Mouse (Mus musculus) forebrain, embryonic 13.5 days (tissue): ENCODE measurements around the gene Gm9817. TPM values are rescaled to one million over a fixed set of nuclear protein-coding genes. Genes with fewer than 3 reads are reported as not detected.
"Not testable (repeated sequence)": the region's sequence is repeated elsewhere in the genome, so short reads cannot be mapped to it uniquely, and the experiment has no call there.

Experiments
- ATAC-seq: fragments of 200-750 bp; cut with Nextera tagmentation; 2 replicates; pipeline ENCODE4 v1.8.0; 2017
- H3K27ac ChIP-seq: fragments of 300-500 bp; sonication (generic); 2 replicates; pipeline ENCODE4 v1.5.1; 2015; ENCODE audit warnings: inconsistent platforms, mild to moderate bottlenecking, moderate library complexity
- H3K27me3 ChIP-seq: fragments of 300-500 bp; sonication (generic); 2 replicates; pipeline ENCODE4 v1.6.1; 2015; ENCODE audit warnings: mild to moderate bottlenecking, inconsistent platforms
- H3K36me3 ChIP-seq: fragments of 300-500 bp; sonication (generic); 2 replicates; pipeline ENCODE4 v1.6.1; 2015; ENCODE audit warnings: mild to moderate bottlenecking, inconsistent platforms; ENCODE audit not compliant: poor library complexity, severe bottlenecking
- H3K4me1 ChIP-seq: fragments of 300-500 bp; sonication (generic); 2 replicates; pipeline ENCODE4 v1.6.1; 2015; ENCODE audit warnings: inconsistent platforms
- H3K4me2 ChIP-seq: fragments of 300-500 bp; sonication (generic); 2 replicates; pipeline ENCODE4 v1.6.1; 2015; ENCODE audit warnings: inconsistent platforms, mild to moderate bottlenecking, moderate library complexity
- H3K4me3 ChIP-seq: fragments of 300-500 bp; sonication (generic); 2 replicates; pipeline ENCODE4 v1.5.1; 2015; ENCODE audit warnings: mild to moderate bottlenecking, inconsistent platforms
- H3K9ac ChIP-seq: fragments of 300-500 bp; sonication (generic); 2 replicates; pipeline ENCODE4 v1.6.1; 2015; ENCODE audit warnings: mild to moderate bottlenecking, inconsistent platforms
- H3K9me3 ChIP-seq: fragments of 300-500 bp; sonication (generic); replicated peaks from 2 replicates; pipeline ENCODE4 v1.6.1; 2016; ENCODE audit warnings: inconsistent platforms
- WGBS: fragments of 180-500 bp; shearing (Covaris S2); methylation state at CpG from one replicate; pipeline ENCODE4 v1.1.7; 2015; 5-methylcytosine and 5-hydroxymethylcytosine counted together
- polyA plus RNA-seq: library from polyadenylated mRNA; unstranded; fragments of >200 nt; fragmentation: Nextera tagmentation; extraction: Ambion mirVana; gene quantifications from 2 replicates; pipeline ENCODE4 v1.2.1, GENCODE M21; 2015

Gm9817 gene
- polyA plus RNA-seq: not detected in 2 replicates

GRCm38 (mm10) chr13:45078392-45078791 lies at the start of gene Gm9817:
Gm9817 (plus strand) TSS chr13:45078692.
- H3K4me2 ChIP-seq, H3K9me3 ChIP-seq, H3K27me3 ChIP-seq, H3K4me1 ChIP-seq, H3K9ac ChIP-seq, H3K36me3 ChIP-seq, H3K4me3 ChIP-seq, H3K27ac ChIP-seq, ATAC-seq: not testable (repeated sequence)
- 55% methylated on average over 16 of the region's 16 CpGs for WGBS

DNA sequence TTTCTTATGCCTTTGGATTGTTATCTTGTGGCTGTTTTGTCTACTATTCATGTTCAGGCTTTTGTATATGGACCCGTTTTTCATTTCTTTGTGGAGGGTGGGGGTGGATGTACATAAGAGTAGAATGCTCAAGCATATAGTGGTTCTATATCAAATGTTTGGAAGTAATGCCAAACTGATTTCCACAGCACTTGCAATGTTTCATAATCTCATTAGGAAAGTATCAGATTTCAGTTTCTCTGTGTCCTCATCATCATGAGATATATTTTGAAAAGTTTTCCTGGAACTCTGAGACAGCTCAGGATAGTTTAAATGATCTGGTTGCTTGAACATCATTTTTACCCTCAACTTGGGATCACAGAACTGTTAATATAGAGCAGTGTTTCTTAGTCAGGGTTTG lies 48.7 kb upstream of the Gm9817 start:
- H3K9ac ChIP-seq: no peak overlapping the region
- no peak overlapping the region for H3K4me2 ChIP-seq
- H3K27me3 ChIP-seq: no peaks in the 10 kb centered on the region
- no peaks in the 10 kb centered on the region for H3K9me3 ChIP-seq
- H3K36me3 ChIP-seq: no peaks in the 10 kb centered on the region
- 83% methylated on average over 1 of the region's 1 CpGs for WGBS
- no peak for ATAC-seq
- H3K4me3 ChIP-seq: no peak overlapping the region
- no peaks in the 10 kb centered on the region for H3K4me1 ChIP-seq
- H3K27ac ChIP-seq: no peak overlapping the region

- H3K9me3 ChIP-seq: no peaks in the 10 kb centered on the region
- no peak overlapping the region for H3K4me2 ChIP-seq
- H3K4me1 ChIP-seq: no peaks in the 10 kb centered on the region
- no peaks in the 10 kb centered on the region for H3K36me3 ChIP-seq
- H3K27me3 ChIP-seq: no peaks in the 10 kb centered on the region
- H3K4me3 ChIP-seq: no peak overlapping the region
- H3K27ac ChIP-seq: no peak overlapping the region
- WGBS: 14% methylated on average over 12 of the region's 12 CpGs
- ATAC-seq: 0 out of 2 replicates have a peak, but pooled peaks have one; percentile 43
- no peak overlapping the region for H3K9ac ChIP-seq
These were observed 47.7 kb upstream of the Gm9817 start for GRCm38 (mm10) chr13:45030830-45031229.

DNA sequence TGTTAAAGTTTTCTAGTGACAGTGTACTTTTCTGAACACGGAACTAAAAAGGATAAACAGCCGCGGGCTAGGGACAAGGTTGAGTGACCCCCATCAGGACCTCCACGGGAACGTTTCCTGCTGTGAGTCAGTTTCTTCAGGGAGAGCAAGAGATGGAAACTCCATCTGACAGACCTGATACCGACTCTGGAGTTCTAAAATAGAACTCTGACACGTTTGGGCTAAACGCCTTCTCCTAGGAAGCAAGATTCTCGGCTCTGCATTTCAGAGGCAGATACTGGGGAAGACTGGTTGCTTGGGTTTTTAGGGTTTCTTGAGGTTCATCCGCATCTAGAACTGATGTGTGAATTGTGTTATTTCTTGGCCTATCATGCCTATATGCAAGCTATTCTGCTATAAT lies 47.2 kb upstream of the Gm9817 start:
- Histone ChIP-seq H3K27ac (no peak overlapping the region), H3K4me3 (no peak overlapping the region), H3K9me3 (no peaks in the 10 kb centered on the region), H3K9ac (no peak overlapping the region), H3K27me3 (no peaks in the 10 kb centered on the region), H3K4me2 (no peak overlapping the region), H3K36me3 (no peaks in the 10 kb centered on the region), H3K4me1 (no peaks in the 10 kb centered on the region)
- ATAC-seq: no peak
- 82% methylated on average over 10 of the region's 10 CpGs for WGBS

DNA sequence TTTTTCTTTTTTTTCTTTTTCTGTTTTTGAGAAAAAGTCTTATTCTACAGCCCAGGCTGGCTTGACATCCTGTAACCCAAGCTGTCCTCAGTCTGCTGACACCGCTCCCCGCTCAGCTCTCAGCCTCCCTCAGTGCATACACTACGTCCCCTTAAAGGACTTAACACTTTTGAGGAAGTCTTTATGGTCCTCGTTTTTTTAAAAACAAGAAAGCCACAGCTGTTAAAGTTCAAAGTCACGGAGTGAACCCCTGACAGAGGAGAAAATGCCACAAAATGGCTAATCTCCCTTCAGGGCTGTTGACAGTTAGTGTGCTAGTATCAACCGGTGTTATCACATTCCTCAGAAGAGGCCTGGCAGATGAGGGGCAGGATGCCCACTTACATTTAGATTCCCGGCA lies 46.7 kb upstream of the Gm9817 start:
- Histone ChIP-seq H3K9me3 (no peaks in the 10 kb centered on the region), H3K27me3 (no peaks in the 10 kb centered on the region), H3K36me3 (no peaks in the 10 kb centered on the region), H3K4me3 (no peak overlapping the region), H3K4me2 (no peak overlapping the region), H3K27ac (no peak overlapping the region), H3K9ac (no peak overlapping the region), H3K4me1 (no peaks in the 10 kb centered on the region)
- WGBS: 81% methylated on average over 7 of the region's 7 CpGs
- ATAC-seq: no peak

DNA sequence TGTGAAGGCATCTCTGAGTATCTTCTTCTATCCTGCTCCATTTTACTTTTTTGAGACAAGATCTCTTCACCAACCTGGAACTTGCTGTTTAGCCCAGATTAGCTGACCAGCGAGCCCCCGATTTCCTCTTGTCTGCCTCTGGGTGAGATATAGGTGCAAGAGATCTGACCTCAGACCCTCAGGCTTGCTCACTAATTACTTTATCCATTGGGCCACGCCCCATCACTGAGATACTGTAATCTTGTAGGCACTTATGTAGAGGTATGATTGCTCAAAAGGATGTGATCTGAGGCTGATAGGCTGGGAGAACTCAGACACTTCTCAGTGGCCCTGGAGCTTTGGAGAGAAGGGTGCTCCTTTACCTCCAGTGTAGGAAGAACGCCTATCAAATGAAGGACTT lies 46.0 kb upstream of the Gm9817 start:
- Histone ChIP-seq H3K4me2 (no peak overlapping the region), H3K4me3 (no peak overlapping the region), H3K9me3 (no peaks in the 10 kb centered on the region), H3K27me3 (no peaks in the 10 kb centered on the region), H3K27ac (no peak overlapping the region), H3K36me3 (no peaks in the 10 kb centered on the region), H3K9ac (no peak overlapping the region), H3K4me1 (no peaks in the 10 kb centered on the region)
- ATAC-seq: no peak
- 81% methylated on average over 4 of the region's 4 CpGs for WGBS

- Histone ChIP-seq H3K36me3 (no peaks in the 10 kb centered on the region), H3K4me1 (no peaks in the 10 kb centered on the region), H3K4me2 (no peak overlapping the region), H3K27me3 (no peaks in the 10 kb centered on the region), H3K9me3 (no peaks in the 10 kb centered on the region), H3K27ac (no peak overlapping the region), H3K9ac (no peak overlapping the region), H3K4me3 (no peak overlapping the region)
- no peak for ATAC-seq
- WGBS: 87% methylated on average over 10 of the region's 10 CpGs
These were observed 45.1 kb upstream of the Gm9817 start for GRCm38 (mm10) chr13:45033360-45033759.

GRCm38 (mm10) chr13:45034759-45035158 lies 43.7 kb upstream of the Gm9817 start:
- ATAC-seq: no peak
- no peaks in the 10 kb centered on the region for H3K9me3 ChIP-seq
- H3K27me3 ChIP-seq: no peaks in the 10 kb centered on the region
- H3K4me2 ChIP-seq: no peak overlapping the region
- H3K9ac ChIP-seq: no peak overlapping the region
- no peak overlapping the region for H3K4me3 ChIP-seq
- no peak overlapping the region for H3K27ac ChIP-seq
- no peaks in the 10 kb centered on the region for H3K36me3 ChIP-seq
- no peaks in the 10 kb centered on the region for H3K4me1 ChIP-seq
- WGBS: 88% methylated on average over 7 of the region's 7 CpGs

DNA sequence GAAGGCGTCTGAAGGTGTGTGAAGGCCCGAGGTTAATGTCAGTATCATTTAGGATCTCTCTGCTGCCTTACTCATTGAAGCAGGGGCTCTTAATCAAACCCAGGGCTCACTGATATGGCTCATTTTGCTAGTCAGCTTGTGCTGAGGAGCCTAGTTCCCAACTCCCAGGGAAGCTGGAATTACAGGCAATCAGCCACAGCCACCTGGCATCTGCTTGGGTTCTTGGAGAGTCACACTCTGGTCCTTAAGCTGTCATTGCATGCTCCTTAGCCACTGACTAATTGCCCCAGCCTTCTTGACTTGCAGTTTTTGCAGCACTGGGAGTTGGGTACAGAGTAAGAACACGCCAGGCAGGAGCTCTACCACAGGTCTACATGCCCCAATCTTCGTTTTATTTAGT lies 42.1 kb upstream of the Gm9817 start:
- no peak overlapping the region for H3K27ac ChIP-seq
- H3K4me3 ChIP-seq: no peak overlapping the region
- no peaks in the 10 kb centered on the region for H3K36me3 ChIP-seq
- no peak overlapping the region for H3K9ac ChIP-seq
- no peak for ATAC-seq
- 90% methylated on average over 4 of the region's 4 CpGs for WGBS
- H3K4me2 ChIP-seq: no peak overlapping the region
- no peaks in the 10 kb centered on the region for H3K9me3 ChIP-seq
- H3K27me3 ChIP-seq: no peaks in the 10 kb centered on the region
- 0 out of 2 replicates have a peak, but pooled peaks cover 2% of the 10 kb centered on the region for H3K4me1 ChIP-seq

DNA sequence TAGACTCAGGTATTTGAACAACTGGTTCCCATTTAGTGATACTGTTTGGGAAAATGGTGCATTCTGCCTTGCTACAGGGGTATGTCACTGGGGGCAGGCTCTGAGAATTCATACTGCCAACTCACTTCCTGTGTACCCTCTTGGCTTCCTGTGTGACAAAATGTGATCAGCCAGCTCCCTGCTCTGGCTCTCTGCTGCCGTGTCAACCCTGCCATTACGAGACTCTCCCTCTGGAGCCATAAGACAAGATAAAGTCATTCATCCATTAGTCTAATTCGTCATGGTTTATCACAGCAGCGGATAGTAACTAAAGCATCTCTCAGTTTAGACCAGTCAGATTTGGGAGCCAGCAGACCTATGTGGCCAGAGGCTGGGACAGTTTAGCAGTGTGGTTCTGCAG lies 38.3 kb upstream of the Gm9817 start:
- Histone ChIP-seq H3K36me3 (no peaks in the 10 kb centered on the region), H3K9me3 (no peaks in the 10 kb centered on the region), H3K27ac (no peak overlapping the region), H3K27me3 (no peaks in the 10 kb centered on the region), H3K4me2 (no peak overlapping the region), H3K4me3 (no peak overlapping the region), H3K4me1 (0 out of 2 replicates have a peak, but pooled peaks cover 2% of the 10 kb centered on the region), H3K9ac (no peak overlapping the region)
- 91% methylated on average over 4 of the region's 4 CpGs for WGBS
- no peak for ATAC-seq

GRCm38 (mm10) chr13:45040741-45041140 lies 37.8 kb upstream of the Gm9817 start:
- H3K27me3 ChIP-seq: no peaks in the 10 kb centered on the region
- H3K4me3 ChIP-seq: no peak overlapping the region
- ATAC-seq: no peak
- WGBS: 90% methylated on average over 7 of the region's 7 CpGs
- 0 out of 2 replicates have a peak, but pooled peaks cover 2% of the 10 kb centered on the region for H3K4me1 ChIP-seq
- H3K27ac ChIP-seq: no peak overlapping the region
- H3K4me2 ChIP-seq: no peak overlapping the region
- no peaks in the 10 kb centered on the region for H3K36me3 ChIP-seq
- no peaks in the 10 kb centered on the region for H3K9me3 ChIP-seq
- H3K9ac ChIP-seq: no peak overlapping the region

DNA sequence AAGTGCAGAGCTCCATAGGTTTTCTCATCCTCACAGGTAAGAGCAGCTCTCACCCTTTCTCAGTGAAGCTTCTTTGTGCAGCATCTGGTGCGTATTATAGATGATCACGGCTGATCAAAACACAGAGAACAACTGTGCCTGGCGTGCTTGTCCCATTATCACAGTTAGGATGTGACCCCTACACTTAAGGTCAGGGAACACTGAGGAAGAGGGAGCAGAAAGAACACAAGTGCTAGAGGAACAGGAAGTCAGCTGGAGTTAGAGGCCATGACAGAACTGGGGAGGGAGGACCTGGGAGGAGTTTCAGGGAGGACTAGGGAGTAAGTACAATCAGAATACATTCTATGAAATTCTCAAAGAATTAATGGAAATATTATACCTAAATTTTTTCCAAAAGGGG lies 35.0 kb upstream of the Gm9817 start:
- Histone ChIP-seq H3K9ac (no peak overlapping the region), H3K36me3 (no peaks in the 10 kb centered on the region), H3K27me3 (no peaks in the 10 kb centered on the region), H3K4me3 (no peak overlapping the region), H3K4me1 (0 out of 2 replicates have a peak, but pooled peaks cover 2% of the 10 kb centered on the region), H3K9me3 (no peaks in the 10 kb centered on the region), H3K4me2 (no peak overlapping the region), H3K27ac (no peak overlapping the region)
- no peak for ATAC-seq
- 88% methylated on average over 3 of the region's 3 CpGs for WGBS

- Histone ChIP-seq H3K9me3 (no peaks in the 10 kb centered on the region), H3K27me3 (no peaks in the 10 kb centered on the region), H3K4me2 (no peak overlapping the region), H3K9ac (no peak overlapping the region), H3K4me3 (no peak overlapping the region), H3K36me3 (no peaks in the 10 kb centered on the region), H3K27ac (no peak overlapping the region), H3K4me1 (peaks cover 9% of the 10 kb centered on the region; the same call in 1 of the 2 replicates)
- WGBS: 64% methylated on average over 7 of the region's 7 CpGs
- no peak for ATAC-seq
These were observed 29.1 kb upstream of the Gm9817 start for GRCm38 (mm10) chr13:45049261-45050020.
